Mouse (Mus musculus): ENCODE data around the gene Olfr1257.
"Not testable (repeated sequence)": the region's sequence is repeated elsewhere in the genome, so short reads cannot be mapped to it uniquely, and the experiment has no call there.

The Olfr1257 gene

DNA sequence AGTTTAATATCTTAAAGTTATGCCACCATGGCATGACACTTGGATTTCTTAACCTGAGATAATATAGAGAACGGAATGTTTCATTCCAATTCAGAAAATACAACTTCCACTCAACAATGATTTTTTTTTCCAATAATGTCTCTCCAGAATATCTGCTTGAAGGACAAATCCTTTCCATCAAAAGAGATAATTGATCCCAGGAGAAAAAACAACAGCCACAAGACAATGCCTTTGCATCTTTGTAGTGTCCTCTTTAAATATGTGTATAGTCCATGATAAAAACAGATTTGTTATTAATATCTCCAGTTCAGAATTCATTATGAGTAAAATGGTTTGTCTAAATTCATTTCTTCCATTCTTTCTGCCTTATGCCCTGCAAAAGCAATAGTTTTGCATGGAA is at the start of gene Olfr1257:
TSS of gene Olfr1257 (plus strand) at position 301 of the 400 bp plus-strand sequence.
- DNase-seq (ENCODE audit: low spot score) = no peak

DNA sequence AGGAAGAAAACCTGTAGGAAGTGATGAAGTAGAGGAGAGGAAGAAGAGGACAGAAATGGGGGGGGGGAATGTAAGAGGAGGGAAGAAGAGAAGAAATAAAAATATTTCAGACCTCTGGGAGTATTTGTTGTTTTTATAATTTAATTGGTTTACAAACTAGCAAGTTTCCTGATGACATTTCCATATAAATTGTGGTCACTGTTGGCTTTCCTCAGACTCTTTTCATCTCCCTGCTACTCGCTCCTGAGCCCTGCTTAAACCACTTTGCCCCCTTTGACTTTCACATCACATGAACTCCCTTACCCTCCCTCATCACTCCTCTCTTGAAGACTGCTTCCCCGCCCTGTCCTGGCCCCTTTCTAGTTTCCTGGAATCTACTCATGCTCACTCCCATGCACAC is 36.8 kb upstream of the Olfr1257 start, which contains the start of gene Olfr1256:
TSS of gene Olfr1256 (minus strand) at position 101 of the 400 bp plus-strand sequence.
- no peak for DNase-seq (ENCODE audit: low spot score)

DNA sequence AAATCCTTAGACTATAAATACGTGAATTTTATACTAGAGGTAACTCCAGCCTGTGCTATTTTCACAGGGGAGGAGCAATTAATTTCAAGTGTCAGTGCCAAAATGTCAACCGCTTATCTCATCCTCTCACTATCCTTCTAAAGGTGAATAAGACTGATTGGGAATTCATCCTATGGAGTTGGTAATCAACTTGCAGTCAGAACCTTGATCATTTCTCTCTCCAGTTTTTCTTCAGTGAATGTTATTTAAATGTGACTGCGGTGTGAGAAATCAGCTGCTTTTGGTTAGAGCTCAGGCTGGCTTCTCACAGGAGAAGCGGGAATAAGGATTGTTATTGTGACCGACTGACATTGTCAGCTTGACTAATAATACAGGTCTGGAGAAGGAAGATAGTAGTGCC is 30.1 kb upstream of the Olfr1257 start, which contains the start of gene Olfr48:
TSS of gene Olfr48 (minus strand) at position 101 of the 400 bp plus-strand sequence.
- DNase-seq (ENCODE audit: low spot score) = no peak

DNA sequence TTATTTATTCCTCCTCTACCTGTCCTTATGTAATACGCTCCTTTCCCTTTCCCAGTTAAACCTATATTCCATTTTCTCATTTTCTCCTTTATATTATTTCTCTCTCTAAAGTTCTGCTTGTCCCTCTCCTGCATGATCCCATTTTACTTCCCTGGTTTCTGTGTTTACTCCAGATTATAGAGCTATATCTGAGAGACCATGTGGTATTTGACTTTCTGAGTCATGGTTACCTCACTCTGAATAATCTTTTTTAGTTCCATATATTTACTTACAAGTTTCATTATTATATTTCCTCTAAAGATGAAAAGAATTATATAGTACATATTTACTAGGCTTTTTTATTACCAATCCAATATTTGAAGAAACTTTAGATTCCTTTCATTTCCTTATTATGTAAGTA is 29.0 kb upstream of the Olfr1257 start:
- no peak for DNase-seq (ENCODE audit: low spot score)

DNA sequence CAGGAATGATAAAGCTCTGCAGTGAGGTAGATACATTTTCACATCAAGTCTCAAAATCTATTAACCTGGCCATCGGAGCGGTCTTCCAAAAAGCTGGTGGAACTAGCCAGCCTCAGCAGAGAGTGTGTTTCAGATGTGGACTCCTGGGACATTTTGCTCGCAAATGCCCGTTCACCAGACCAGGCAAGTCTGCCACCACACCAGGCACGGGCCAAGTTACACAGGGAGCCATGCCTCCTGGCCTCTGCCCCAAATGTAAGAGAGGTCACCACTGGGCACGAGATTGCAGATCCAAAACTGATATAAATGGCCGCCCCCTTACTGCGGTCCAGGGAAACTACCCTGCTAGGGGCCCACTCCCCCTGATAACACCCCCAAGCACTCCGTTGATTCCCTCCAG is 34.4 kb downstream of the Olfr1257 start:
- DNase-seq (ENCODE audit: low spot score) = not testable (repeated sequence)

DNA sequence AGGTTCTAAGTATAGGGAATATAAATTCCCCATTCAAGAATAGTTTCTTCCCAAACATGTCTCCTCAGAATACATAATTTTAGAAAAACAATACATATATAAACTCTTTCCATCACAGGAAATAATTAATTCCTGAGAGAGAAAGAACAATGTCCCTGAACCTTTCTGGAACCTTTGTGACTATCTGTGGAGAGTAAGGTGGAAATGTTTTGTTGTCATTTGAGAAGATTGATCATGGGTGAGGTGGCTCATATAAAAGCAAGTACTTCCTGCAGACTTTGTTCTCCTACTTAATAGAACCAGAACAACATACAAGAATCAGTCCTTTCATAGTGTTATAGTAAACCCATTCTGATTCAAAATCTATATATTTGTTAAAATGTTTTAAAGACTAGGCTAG is 48.8 kb downstream of the Olfr1257 start, which contains the start of gene Olfr1258:
TSS of gene Olfr1258 (plus strand) at position 301 of the 400 bp plus-strand sequence.
- no peak for DNase-seq (ENCODE audit: low spot score)

Measured in ovary, adult 18-20 months (tissue).